Mouse (Mus musculus) bone marrow, adult 2 months (tissue): ENCODE results near the gene Ddx19b.

Source experiments
- CTCF ChIP-seq: fragments of 200-500 bp; IDR thresholded peaks from 2 replicates; pipeline ENCODE4 v1.5.1; 2011; ENCODE audit warnings: low read length, control low read depth; ENCODE audit not compliant: control insufficient read depth, insufficient read depth
- POLR2A ChIP-seq: fragments of 200-500 bp; IDR thresholded peaks from 2 replicates; pipeline ENCODE4 v1.6.1; 2011; ENCODE audit warnings: low read depth, mild to moderate bottlenecking, control low read depth, low read length, borderline replicate concordance; ENCODE audit not compliant: control insufficient read depth

DNA sequence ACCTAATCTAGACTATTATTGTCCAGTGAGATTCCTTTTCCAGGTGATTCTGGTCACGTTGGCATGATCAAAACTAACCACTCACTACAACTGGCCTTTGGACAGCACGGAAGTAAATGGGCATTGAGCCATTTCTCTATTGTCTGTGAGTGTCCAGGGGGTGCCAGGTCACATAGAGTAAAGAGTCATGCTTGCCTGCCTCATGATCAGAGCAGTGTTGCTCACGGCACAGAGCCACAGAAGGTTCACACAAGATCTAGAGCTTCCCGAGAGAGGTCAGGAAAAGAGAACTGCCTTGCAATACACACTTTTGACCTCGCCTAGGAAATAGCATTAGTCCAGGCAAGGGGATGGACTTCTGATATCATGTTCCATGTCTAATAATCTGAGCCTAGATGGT lies 47.9 kb upstream of the Ddx19b start:
- TF ChIP-seq CTCF, result no peak
- TF ChIP-seq POLR2A, result no peak
